Comparison of ENCODE assay signal across 9 mouse cellular contexts in genomic region chr7:137310091-137310761, GRCm38 (mm10). TPM values are rescaled to one million over a fixed set of nuclear protein-coding genes. Genes with fewer than 3 reads are reported as not detected.
DNase-seq lines count a peak whose midpoint lies in the region; ATAC-seq and TF ChIP-seq lines count a peak whose summit lies in the region.
"Had no signal": no experiment of that assay in that cellular context is flagged by ENCODE, and none has a peak within 500 bp of the region (broad histone marks: within the 10 kb centered on the region; RNA-seq: fewer than 3 reads in every experiment).

No protein-coding gene starts in this region.

- peak overlapping the region; percentile 72 for H3K4me3 ChIP-seq in E14TG2a.4 (replicated peaks; ENCODE audit: low read length)
- H3K4me3 ChIP-seq in stomach, embryonic 14.5 days (ENCODE audit: low read depth, low read length) = peak overlapping the region; percentile 23
- H3K4me3 ChIP-seq in layer of hippocampus, adult 2 months = no peak overlapping the region

- peaks cover 84% of the 10 kb centered on the region for H3K27me3 ChIP-seq in E14TG2a.4 (ENCODE audit: insufficient read depth, low read length)
- H3K27me3 ChIP-seq in stomach, embryonic 14.5 days (ENCODE audit: control insufficient read depth, insufficient read depth, low read length) = peaks cover 49% of the 10 kb centered on the region

- peak; percentile 80 for DNase-seq in R1 (ENCODE audit: low read depth, low spot score)
- DNase-seq in heart, adult 18-20 months = peak; percentile 72
- peak; percentile 58 for DNase-seq in kidney, postnatal 10 days
- DNase-seq in layer of hippocampus, adult 2 months (ENCODE audit: low spot score in 2 of 2) = no peak
- no peak for DNase-seq in cerebellum, adult 9-11 months

- WGBS in stomach, embryonic 14.5 days = under 1% methylated on average over 46 of the region's 49 CpGs

- no peak overlapping the region for H3K9ac ChIP-seq in stomach, embryonic 14.5 days (replicated peaks; ENCODE audit: low read depth, low read length)

- H3K9me3 ChIP-seq in E14TG2a.4 (ENCODE audit: low read length) = no peaks in the 10 kb centered on the region
- H3K9me3 ChIP-seq in stomach, embryonic 14.5 days (ENCODE audit: control insufficient read depth, low read depth, low read length) = no peaks in the 10 kb centered on the region

- peak overlapping the region; percentile 39 for H3K4me2 ChIP-seq in stomach, embryonic 14.5 days (replicated peaks; ENCODE audit: low read depth, low read length)

- H3K36me3 ChIP-seq in E14TG2a.4 (ENCODE audit: insufficient read depth, low read length) = no peaks in the 10 kb centered on the region
- no peaks in the 10 kb centered on the region for H3K36me3 ChIP-seq in stomach, embryonic 14.5 days (ENCODE audit: control insufficient read depth, insufficient read depth, low read length)

- no peak for TF ChIP-seq CTCF in E14TG2a.4 (conservative IDR thresholded peaks at IDR 0.05; ENCODE audit: low read length)
- TF ChIP-seq CTCF in layer of hippocampus, adult 2 months (conservative IDR thresholded peaks at IDR 0.05) = no peak

- H3K27ac ChIP-seq in stomach, embryonic 14.5 days (ENCODE audit: low read length) = no peak overlapping the region
- no peak overlapping the region for H3K27ac ChIP-seq in layer of hippocampus, adult 2 months

- no peak for ATAC-seq in stomach, embryonic 14.5 days (ENCODE audit: insufficient number of reproducible peaks, insufficient read depth, low FRiP score, low read depth)

- H3K4me1 ChIP-seq in E14TG2a.4 (replicated peaks; ENCODE audit: low read depth, low read length) = peaks cover 21% of the 10 kb centered on the region
- H3K4me1 ChIP-seq in stomach, embryonic 14.5 days (ENCODE audit: control insufficient read depth, insufficient read depth, low read length) = peaks cover 12% of the 10 kb centered on the region; the same call in 1 of the 2 replicates

RNA-seq across cellular contexts. Expression of gene Ebf3, which starts 4.0 kb away (rescaled TPM):
- total RNA-seq in heart, adult 18-20 months (2021) = 1 to 10 TPM; 4.7 to 5.5 TPM
- 1.6 and 1.9 TPM in 2 replicates for polyA plus RNA-seq in stomach, embryonic 14.5 days (2014; fragmentation: Nextera tagmentation; extraction: Ambion mirVana)
- 1 to 10 TPM in 1 of 2 experiments, under 1 TPM in 1; 0.66 to 1.3 TPM for total RNA-seq in layer of hippocampus, adult 2 months (2021)
- total RNA-seq: common myeloid progenitor, adult 5-6 weeks; neutrophil, adult 5-6 weeks had no signal

Comparison
In these comparisons a context has a peak if more than half of its experiments do, and no peak if none do; other contexts are left out.
1. DNase-seq: peak in R1 (single experiment), heart, adult 18-20 months (2 of 2) and kidney, postnatal 10 days (single experiment); none in layer of hippocampus, adult 2 months (0 of 2) and cerebellum, adult 9-11 months (single experiment).